Mouse (Mus musculus) embryonic fibroblast, embryonic 13.5 days (primary cell): ENCODE results near the gene Tmem102.

ENCODE experiments used
- CTCF ChIP-seq: IDR thresholded peaks from 2 replicates; pipeline ENCODE4 v1.5.1; 2011; ENCODE audit warnings: mild to moderate bottlenecking, control low read depth, low read length, moderate library complexity, borderline replicate concordance; ENCODE audit not compliant: insufficient read depth
- POLR2A ChIP-seq: IDR thresholded peaks from 2 replicates; pipeline ENCODE4 v1.6.1; 2011; ENCODE audit warnings: low read depth, mild to moderate bottlenecking, control low read depth, low read length, moderate library complexity

DNA sequence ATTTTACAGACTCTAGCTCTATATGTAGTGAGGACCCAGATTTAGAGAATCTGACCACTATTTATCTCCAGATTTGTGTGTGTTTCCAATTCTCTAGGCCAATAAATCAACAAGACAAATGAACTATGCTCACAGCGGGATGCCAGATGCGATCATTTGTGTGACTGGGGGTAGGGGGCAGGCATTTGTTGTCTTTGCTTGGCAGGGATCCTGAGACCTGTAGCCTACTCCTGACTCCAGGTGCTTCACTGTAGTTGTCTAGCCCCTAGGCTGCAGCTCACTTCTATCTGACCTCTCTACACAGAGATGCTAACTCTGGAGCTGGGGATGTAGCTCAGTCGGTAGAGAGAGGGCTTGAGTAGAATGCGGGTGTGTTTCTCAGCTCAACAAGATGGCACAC, 23.6 kb downstream of the Tmem102 start:
- TF ChIP-seq CTCF (no peak), POLR2A (no peak)
